Mouse (Mus musculus): ENCODE data around the gene Ctsl. TPM values are rescaled to one million over a fixed set of nuclear protein-coding genes. Genes with fewer than 3 reads are reported as not detected.

Ctsl gene
- 251 and 269 TPM in 2 replicates for polyA plus RNA-seq (2015; fragmentation: Nextera tagmentation; extraction: Ambion mirVana)

- under 1% methylated on average over 43 of the region's 43 CpGs for WGBS
- Histone ChIP-seq H3K27ac (ENCODE audit: low read length) (peak within 1 kb of the TSS; percentile 73), H3K36me3 (ENCODE audit: insufficient read depth, low read length) (peaks cover 14% of the 10 kb centered on the region), H3K9me3 (ENCODE audit: low read length) (no peaks in the 10 kb centered on the region), H3K4me3 (ENCODE audit: low read depth, low read length) (peak within 1 kb of the TSS; percentile 91), H3K27me3 (replicated peaks; ENCODE audit: insufficient read depth, low read length) (no peaks in the 10 kb centered on the region), H3K4me2 (replicated peaks; ENCODE audit: low read depth, low read length) (peak within 1 kb of the TSS; percentile 65), H3K9ac (replicated peaks; ENCODE audit: low read depth) (peak within 1 kb of the TSS; percentile 87), H3K4me1 (ENCODE audit: insufficient read depth, low read depth, low read length) (no peaks in the 10 kb centered on the region)
- DNase-seq (ENCODE audit: low spot score) (peak; percentile 97), ATAC-seq (peak; percentile 100)
- peak; percentile 43 for TF ChIP-seq EP300 (IDR thresholded peaks at IDR 0.05)
- no peak for TF ChIP-seq CTCF (IDR thresholded peaks at IDR 0.05)
Measured at GRCm38 (mm10) chr13:64370173-64370940, at the start of gene Ctsl. TSS of gene Ctsl (minus strand) at chr13:64370890.

DNA sequence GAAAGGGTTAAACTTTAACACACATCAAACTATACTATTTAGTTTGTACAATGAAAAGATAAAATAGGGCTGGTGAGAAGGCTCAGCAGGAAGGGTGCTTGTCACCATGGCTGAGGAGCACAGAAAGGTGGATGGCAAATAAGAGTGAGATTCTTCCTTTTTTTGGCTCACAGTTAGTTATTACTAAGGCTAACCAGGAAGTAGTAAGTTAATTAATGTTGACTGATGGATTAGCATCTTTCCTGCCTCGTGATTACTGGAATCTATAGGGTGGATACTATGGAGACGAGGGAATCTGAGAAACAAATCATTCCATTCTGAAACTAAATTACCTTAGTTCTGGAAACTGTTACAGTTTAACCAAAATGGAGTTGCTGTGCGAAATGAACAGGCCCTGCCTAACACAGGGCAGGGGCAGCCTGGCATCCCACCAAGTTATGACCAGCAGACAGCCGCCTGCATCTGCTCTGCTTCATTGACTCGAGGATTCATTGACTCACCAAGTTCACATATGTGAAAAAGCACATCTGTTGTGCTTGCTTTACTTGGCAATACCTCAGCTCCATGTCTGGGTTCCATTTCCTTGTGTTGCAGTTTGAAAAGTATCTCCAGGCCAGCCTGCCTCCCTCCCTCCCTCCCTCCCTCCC is 46.4 kb upstream of the Ctsl start:
- WGBS, result 38% methylated on average over 5 of the region's 5 CpGs
- no peak overlapping the region for H3K9ac ChIP-seq (replicated peaks; ENCODE audit: low read depth)
- H3K9me3 ChIP-seq (ENCODE audit: low read length), result no peaks in the 10 kb centered on the region
- H3K4me2 ChIP-seq (replicated peaks; ENCODE audit: low read depth, low read length), result no peak overlapping the region
- 0 out of 2 replicates have a peak, but pooled peaks cover under 1% of the 10 kb centered on the region for H3K4me1 ChIP-seq (ENCODE audit: insufficient read depth, low read depth, low read length)
- no peak overlapping the region for H3K4me3 ChIP-seq (ENCODE audit: low read depth, low read length)
- no peak overlapping the region for H3K27ac ChIP-seq (ENCODE audit: low read length)
- no peak for TF ChIP-seq CTCF (IDR thresholded peaks at IDR 0.05)
- TF ChIP-seq EP300 (IDR thresholded peaks at IDR 0.05), result no peak
- DNase-seq (ENCODE audit: low spot score) (peak; percentile 71), ATAC-seq (peak; percentile 81)
- H3K27me3 ChIP-seq (replicated peaks; ENCODE audit: insufficient read depth, low read length), result no peaks in the 10 kb centered on the region
- H3K36me3 ChIP-seq (ENCODE audit: insufficient read depth, low read length), result no peaks in the 10 kb centered on the region

- WGBS, result 87% methylated on average over 2 of the region's 2 CpGs
- TF ChIP-seq EP300 (IDR thresholded peaks at IDR 0.05) (no peak), CTCF (IDR thresholded peaks at IDR 0.05) (no peak)
- Histone ChIP-seq H3K36me3 (ENCODE audit: insufficient read depth, low read length) (no peaks in the 10 kb centered on the region), H3K27ac (ENCODE audit: low read length) (no peak overlapping the region), H3K9ac (replicated peaks; ENCODE audit: low read depth) (no peak overlapping the region), H3K4me1 (ENCODE audit: insufficient read depth, low read depth, low read length) (no peaks in the 10 kb centered on the region), H3K9me3 (ENCODE audit: low read length) (no peaks in the 10 kb centered on the region), H3K4me3 (ENCODE audit: low read depth, low read length) (no peak overlapping the region), H3K4me2 (replicated peaks; ENCODE audit: low read depth, low read length) (no peak overlapping the region), H3K27me3 (replicated peaks; ENCODE audit: insufficient read depth, low read length) (no peaks in the 10 kb centered on the region)
- DNase-seq (ENCODE audit: low spot score) (no peak), ATAC-seq (no peak)
Measured at GRCm38 (mm10) chr13:64415659-64416058, 45.0 kb upstream of the Ctsl start.

DNA sequence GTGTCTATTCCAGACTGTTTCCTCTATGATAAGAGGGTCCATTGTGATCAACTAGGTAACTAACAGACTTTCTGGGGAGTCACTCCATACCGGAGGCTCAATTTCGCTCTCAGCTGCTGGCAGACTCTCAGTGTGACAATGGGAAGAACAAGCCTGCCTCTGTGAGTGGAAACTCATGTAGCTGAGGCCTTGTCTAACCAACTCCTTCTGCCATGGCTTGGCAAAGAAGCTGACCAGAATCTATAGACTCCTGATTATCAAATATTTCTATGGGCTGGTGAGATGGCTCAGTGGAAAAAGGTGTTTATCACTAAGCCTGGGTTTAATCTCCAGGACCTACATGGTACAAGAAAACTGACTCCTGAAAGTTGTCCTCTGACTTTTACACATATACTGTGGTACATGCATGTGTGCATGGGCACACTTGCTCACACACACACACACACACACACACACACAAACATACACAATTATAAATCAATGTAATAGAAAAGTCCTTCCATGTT is 42.1 kb upstream of the Ctsl start:
- ATAC-seq, result no peak
- Histone ChIP-seq H3K9ac (replicated peaks; ENCODE audit: low read depth) (no peak overlapping the region), H3K27ac (ENCODE audit: low read length) (no peak overlapping the region), H3K4me2 (replicated peaks; ENCODE audit: low read depth, low read length) (no peak overlapping the region), H3K36me3 (ENCODE audit: insufficient read depth, low read length) (no peaks in the 10 kb centered on the region), H3K4me3 (ENCODE audit: low read depth, low read length) (no peak overlapping the region), H3K9me3 (ENCODE audit: low read length) (no peaks in the 10 kb centered on the region), H3K27me3 (replicated peaks; ENCODE audit: insufficient read depth, low read length) (no peaks in the 10 kb centered on the region), H3K4me1 (ENCODE audit: insufficient read depth, low read depth, low read length) (no peaks in the 10 kb centered on the region)
- TF ChIP-seq EP300 (IDR thresholded peaks at IDR 0.05) (no peak), CTCF (IDR thresholded peaks at IDR 0.05) (no peak)
- WGBS, result 75% methylated on average over 2 of the region's 2 CpGs
- DNase-seq (ENCODE audit: low spot score), result no peak

- ATAC-seq (no peak), DNase-seq (ENCODE audit: low spot score) (no peak)
- Histone ChIP-seq H3K9me3 (ENCODE audit: low read length) (no peaks in the 10 kb centered on the region), H3K9ac (replicated peaks; ENCODE audit: low read depth) (no peak overlapping the region), H3K4me1 (ENCODE audit: insufficient read depth, low read depth, low read length) (no peaks in the 10 kb centered on the region), H3K36me3 (ENCODE audit: insufficient read depth, low read length) (no peaks in the 10 kb centered on the region), H3K4me3 (ENCODE audit: low read depth, low read length) (no peak overlapping the region), H3K27me3 (replicated peaks; ENCODE audit: insufficient read depth, low read length) (no peaks in the 10 kb centered on the region), H3K27ac (ENCODE audit: low read length) (no peak overlapping the region), H3K4me2 (replicated peaks; ENCODE audit: low read depth, low read length) (no peak overlapping the region)
- TF ChIP-seq EP300 (IDR thresholded peaks at IDR 0.05) (no peak), CTCF (IDR thresholded peaks at IDR 0.05) (no peak)
- 67% methylated on average over 2 of the region's 2 CpGs for WGBS
Measured at GRCm38 (mm10) chr13:64411282-64411681, 40.6 kb upstream of the Ctsl start.

DNA sequence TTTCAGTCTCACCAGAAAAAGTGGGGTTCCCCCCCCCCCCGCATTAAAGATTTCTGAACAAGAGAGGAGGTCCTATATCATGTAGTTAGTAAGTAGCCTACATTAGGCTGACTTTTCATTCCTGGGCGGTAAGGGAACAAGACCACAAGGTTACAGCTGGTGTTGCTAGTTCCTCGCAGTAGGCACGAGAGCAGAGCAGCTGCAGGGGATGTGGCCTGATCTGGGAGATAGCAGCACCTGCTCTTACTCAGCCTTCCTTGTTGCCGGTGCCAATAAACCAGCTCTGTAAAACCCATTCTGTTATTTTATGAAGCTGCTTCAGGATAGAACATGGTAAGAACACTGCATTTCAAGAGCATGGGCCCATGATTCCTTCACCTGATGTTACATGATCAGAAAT is 39.9 kb upstream of the Ctsl start:
- Histone ChIP-seq H3K4me3 (ENCODE audit: low read depth, low read length) (no peak overlapping the region), H3K27ac (ENCODE audit: low read length) (no peak overlapping the region), H3K9me3 (ENCODE audit: low read length) (no peaks in the 10 kb centered on the region), H3K9ac (replicated peaks; ENCODE audit: low read depth) (no peak overlapping the region), H3K4me2 (replicated peaks; ENCODE audit: low read depth, low read length) (no peak overlapping the region), H3K4me1 (ENCODE audit: insufficient read depth, low read depth, low read length) (no peaks in the 10 kb centered on the region), H3K36me3 (ENCODE audit: insufficient read depth, low read length) (no peaks in the 10 kb centered on the region), H3K27me3 (replicated peaks; ENCODE audit: insufficient read depth, low read length) (no peaks in the 10 kb centered on the region)
- 75% methylated on average over 5 of the region's 5 CpGs for WGBS
- no peak for TF ChIP-seq CTCF (IDR thresholded peaks at IDR 0.05)
- DNase-seq (ENCODE audit: low spot score), result no peak
- no peak for ATAC-seq

Measured in lung, postnatal 0 days (tissue).